12 mouse cellular contexts compared by ENCODE assay signal in genomic region chr7:28447101-28447830, GRCm38 (mm10). TPM values are rescaled to one million over a fixed set of nuclear protein-coding genes. Genes with fewer than 3 reads are reported as not detected.
DNase-seq lines count a peak whose midpoint lies in the region; ATAC-seq and TF ChIP-seq lines count a peak whose summit lies in the region.
"Had no signal": no experiment of that assay in that cellular context is flagged by ENCODE, and none has a peak within 500 bp of the region (broad histone marks: within the 10 kb centered on the region; RNA-seq: fewer than 3 reads in every experiment).

No protein-coding gene starts in this region.

- H3K27me3 ChIP-seq in hindbrain, embryonic 11.5 days (ENCODE audit: control insufficient read depth, insufficient read depth, low read length), result 0 out of 2 replicates have a peak, but pooled peaks cover 2% of the 10 kb centered on the region
- peaks cover 2% of the 10 kb centered on the region; the same call in 1 of the 2 replicates for H3K27me3 ChIP-seq in hindbrain, embryonic 16.5 days (replicated peaks; ENCODE audit: control insufficient read depth, insufficient read depth, low read length)
- H3K27me3 ChIP-seq: lung, embryonic 15.5 days had no signal

- H3K4me3 ChIP-seq in hindbrain, embryonic 11.5 days (ENCODE audit: low read depth, low read length), result no peak overlapping the region
- no peak overlapping the region for H3K4me3 ChIP-seq in hindbrain, embryonic 16.5 days (ENCODE audit: low read length)
- peak overlapping the region; percentile 34 to 40 for H3K4me3 ChIP-seq in ES-E14 (ENCODE audit: insufficient read depth in 1 of 2, low read depth in 1 of 2, low read length in 2 of 2, poor library complexity in 1 of 2, severe bottlenecking in 1 of 2)
- H3K4me3 ChIP-seq: lung, embryonic 15.5 days; neural tube, embryonic 15.5 days had no signal

- DNase-seq in hindbrain, embryonic 11.5 days (ENCODE audit: low spot score), result peak; percentile 42
- DNase-seq in ES-E14 (ENCODE audit: low read depth, low spot score), result peak; percentile 90
- peak; percentile 76 for DNase-seq in adrenal gland, postnatal 14 days
- peak; percentile 33 for DNase-seq in kidney, adult 9 months
- DNase-seq in lung, postnatal 10 days, result no peak
- DNase-seq in testis, postnatal 14 days (ENCODE audit: low spot score), result no peak
- no peak for DNase-seq in right cerebral cortex, adult 2 months (ENCODE audit: low spot score in 2 of 2)

- 14% methylated on average over 12 of the region's 12 CpGs for WGBS in hindbrain, embryonic 11.5 days
- 18% methylated on average over 12 of the region's 12 CpGs for WGBS in hindbrain, embryonic 16.5 days

- H3K36me3 ChIP-seq in hindbrain, embryonic 11.5 days (ENCODE audit: control insufficient read depth, insufficient read depth, low read length), result no peaks in the 10 kb centered on the region
- H3K36me3 ChIP-seq in hindbrain, embryonic 16.5 days (ENCODE audit: control insufficient read depth, insufficient read depth, low read length), result no peaks in the 10 kb centered on the region
- no peaks in the 10 kb centered on the region for H3K36me3 ChIP-seq in ES-E14 (ENCODE audit: control insufficient read depth, insufficient read depth, low read length, poor library complexity, severe bottlenecking)
- H3K36me3 ChIP-seq: lung, embryonic 15.5 days; neural tube, embryonic 15.5 days had no signal

- no peaks in the 10 kb centered on the region for H3K4me1 ChIP-seq in hindbrain, embryonic 11.5 days (replicated peaks; ENCODE audit: control insufficient read depth, insufficient read depth, low read length)
- peaks cover 5% of the 10 kb centered on the region for H3K4me1 ChIP-seq in hindbrain, embryonic 16.5 days (ENCODE audit: control insufficient read depth, insufficient read depth, low read depth, low read length)
- peaks cover 6 to 9% of the 10 kb centered on the region in 2 experiments; a peak in 3 of 4 replicates for H3K4me1 ChIP-seq in ES-E14 (ENCODE audit: control insufficient read depth in 2 of 2, insufficient read depth in 2 of 2, low read length in 2 of 2, poor library complexity in 1 of 2)

- H3K9me3 ChIP-seq in hindbrain, embryonic 11.5 days (ENCODE audit: control insufficient read depth, low read length), result no peaks in the 10 kb centered on the region
- no peaks in the 10 kb centered on the region for H3K9me3 ChIP-seq in hindbrain, embryonic 16.5 days (ENCODE audit: control insufficient read depth, low read length)
- no peaks in the 10 kb centered on the region for H3K9me3 ChIP-seq in ES-E14 (ENCODE audit: control insufficient read depth, insufficient read depth, low read depth, low read length)
- H3K9me3 ChIP-seq: lung, embryonic 15.5 days; neural tube, embryonic 15.5 days had no signal

- ATAC-seq in hindbrain, embryonic 11.5 days (ENCODE audit: low FRiP score), result no peak
- no peak for ATAC-seq in hindbrain, embryonic 16.5 days
- ATAC-seq: CD4-positive, CD25-positive, alpha-beta regulatory T cell, adult 4 months; intestine, postnatal 0 days had no signal

- no peak overlapping the region for H3K27ac ChIP-seq in hindbrain, embryonic 11.5 days (ENCODE audit: low read depth, low read length)
- no peak overlapping the region for H3K27ac ChIP-seq in hindbrain, embryonic 16.5 days (ENCODE audit: low read depth, low read length)
- peak overlapping the region; percentile 89 for H3K27ac ChIP-seq in ES-E14 (ENCODE audit: insufficient read depth, low read depth, low read length, poor library complexity, severe bottlenecking)
- H3K27ac ChIP-seq: lung, embryonic 15.5 days; neural tube, embryonic 15.5 days had no signal

- no peak overlapping the region for H3K9ac ChIP-seq in hindbrain, embryonic 11.5 days (ENCODE audit: low read depth, low read length)
- H3K9ac ChIP-seq in hindbrain, embryonic 16.5 days (ENCODE audit: low read depth, low read length), result no peak overlapping the region
- peak overlapping the region; percentile 65; the same call in 1 of the 2 replicates for H3K9ac ChIP-seq in ES-E14 (ENCODE audit: insufficient read depth, low read depth, low read length, poor library complexity, severe bottlenecking)
- H3K9ac ChIP-seq: lung, embryonic 15.5 days; neural tube, embryonic 15.5 days had no signal

- in situ Hi-C loops in ES-E14 (cut with MboI; ENCODE audit: low sequenced_read_pairs in 2 of 2, unreplicated experiment in 2 of 2), result no loop called here

- H3K4me2 ChIP-seq in hindbrain, embryonic 11.5 days (replicated peaks; ENCODE audit: low read depth, low read length), result no peak overlapping the region
- no peak overlapping the region for H3K4me2 ChIP-seq in hindbrain, embryonic 16.5 days (ENCODE audit: low read length)
- H3K4me2 ChIP-seq: lung, embryonic 15.5 days; neural tube, embryonic 15.5 days had no signal

TF ChIP-seq in ES-E14, 5 proteins besides CTCF, POLR2A, EP300 and RAD21:
- TF ChIP-seq CHD2 (IDR thresholded peaks at IDR 0.05; ENCODE audit: low read depth, low read length) (0 out of 2 replicates have a peak, but pooled peaks have one; percentile 33), HCFC1 (IDR thresholded peaks at IDR 0.05; ENCODE audit: borderline replicate concordance, insufficient read depth, low read length) (no peak)

RNA-seq across cellular contexts. Expression of gene Lrfn1, which starts 4.5 kb away (rescaled TPM):
- polyA plus RNA-seq in hindbrain, embryonic 11.5 days (2014; fragmentation: Nextera tagmentation; extraction: Ambion mirVana), result 5.8 and 6.6 TPM in 2 replicates
- 15.1 and 17.3 TPM in 2 replicates for polyA plus RNA-seq in hindbrain, embryonic 16.5 days (2015; fragmentation: Nextera tagmentation; extraction: Ambion mirVana)
- total RNA-seq in ES-E14 (2012; rRNA removed), result 17.1 and 32.6 TPM in 2 replicates
- 11.5 and 12.8 TPM in 2 replicates for total RNA-seq in adrenal gland, postnatal 14 days (2021)
- polyA plus RNA-seq: CD4-positive, CD25-positive, alpha-beta regulatory T cell, adult 4 months had no signal

RNA-seq across cellular contexts. Expression of gene Gmfg, which starts 10.0 kb away (rescaled TPM):
- 6.5 and 8.7 TPM in 2 replicates for polyA plus RNA-seq in hindbrain, embryonic 11.5 days (2014; fragmentation: Nextera tagmentation; extraction: Ambion mirVana)
- polyA plus RNA-seq in hindbrain, embryonic 16.5 days (2015; fragmentation: Nextera tagmentation; extraction: Ambion mirVana), result 2.5 and 3.8 TPM in 2 replicates
- 12.7 and 17.2 TPM in 2 replicates for total RNA-seq in ES-E14 (2012; rRNA removed)
- 14.7 and 24.7 TPM in 2 replicates for total RNA-seq in adrenal gland, postnatal 14 days (2021)

RNA-seq across cellular contexts. Expression of gene Paf1, which starts 54.5 kb away (rescaled TPM):
- polyA plus RNA-seq in hindbrain, embryonic 11.5 days (2014; fragmentation: Nextera tagmentation; extraction: Ambion mirVana), result 77.6 and 79.9 TPM in 2 replicates
- polyA plus RNA-seq in hindbrain, embryonic 16.5 days (2015; fragmentation: Nextera tagmentation; extraction: Ambion mirVana), result 89.9 and 102 TPM in 2 replicates
- total RNA-seq in ES-E14 (2012; rRNA removed), result 74.5 and 83.9 TPM in 2 replicates
- 77.0 and 87.6 TPM in 2 replicates for total RNA-seq in adrenal gland, postnatal 14 days (2021)

RNA-seq across cellular contexts. Expression of gene Med29, which starts 54.8 kb away (rescaled TPM):
- 47.6 and 49.7 TPM in 2 replicates for polyA plus RNA-seq in hindbrain, embryonic 11.5 days (2014; fragmentation: Nextera tagmentation; extraction: Ambion mirVana)
- polyA plus RNA-seq in hindbrain, embryonic 16.5 days (2015; fragmentation: Nextera tagmentation; extraction: Ambion mirVana), result 42.7 and 47.2 TPM in 2 replicates
- total RNA-seq in ES-E14 (2012; rRNA removed), result 34.8 and 50.8 TPM in 2 replicates
- 29.6 and 30.5 TPM in 2 replicates for total RNA-seq in adrenal gland, postnatal 14 days (2021)

Comparison
In these comparisons a context has a peak if more than half of its experiments do, and no peak if none do; other contexts are left out.
1. DNase-seq: peak in hindbrain, embryonic 11.5 days (single experiment), ES-E14 (single experiment), adrenal gland, postnatal 14 days (single experiment) and kidney, adult 9 months (single experiment); none in lung, postnatal 10 days (single experiment), testis, postnatal 14 days (single experiment) and right cerebral cortex, adult 2 months (0 of 2).
2. H3K4me3 ChIP-seq: peak in ES-E14 (2 of 2); none in hindbrain, embryonic 11.5 days (single experiment) and hindbrain, embryonic 16.5 days (single experiment).